Mouse (Mus musculus) heart, postnatal 10 days (tissue): ENCODE measurements around the gene P2ry2. TPM values are rescaled to one million over a fixed set of nuclear protein-coding genes. Genes with fewer than 3 reads are reported as not detected.
A peak's percentile ranks its signal among the peaks of the same experiment; 100 is the strongest.

Experiments
- DNase-seq, 2 experiments: peaks; one replicate each; pipeline ENCODE4 v3.0.0; 2021
- intact Hi-C: fragments of 180-260 bp; cut with DNase I; formaldehyde crosslinking; loops from one replicate; pipeline ENCODE4 v1.15.1; 2025
- total RNA-seq, 2 experiments: library from RNA; stranded (reverse); gene quantifications; 2 replicates each; pipeline ENCODE4 v1.2.3; 2021

The P2ry2 gene
- total RNA-seq, 2 experiments from 2014 or later, result 13.5 to 15.8 TPM

DNA sequence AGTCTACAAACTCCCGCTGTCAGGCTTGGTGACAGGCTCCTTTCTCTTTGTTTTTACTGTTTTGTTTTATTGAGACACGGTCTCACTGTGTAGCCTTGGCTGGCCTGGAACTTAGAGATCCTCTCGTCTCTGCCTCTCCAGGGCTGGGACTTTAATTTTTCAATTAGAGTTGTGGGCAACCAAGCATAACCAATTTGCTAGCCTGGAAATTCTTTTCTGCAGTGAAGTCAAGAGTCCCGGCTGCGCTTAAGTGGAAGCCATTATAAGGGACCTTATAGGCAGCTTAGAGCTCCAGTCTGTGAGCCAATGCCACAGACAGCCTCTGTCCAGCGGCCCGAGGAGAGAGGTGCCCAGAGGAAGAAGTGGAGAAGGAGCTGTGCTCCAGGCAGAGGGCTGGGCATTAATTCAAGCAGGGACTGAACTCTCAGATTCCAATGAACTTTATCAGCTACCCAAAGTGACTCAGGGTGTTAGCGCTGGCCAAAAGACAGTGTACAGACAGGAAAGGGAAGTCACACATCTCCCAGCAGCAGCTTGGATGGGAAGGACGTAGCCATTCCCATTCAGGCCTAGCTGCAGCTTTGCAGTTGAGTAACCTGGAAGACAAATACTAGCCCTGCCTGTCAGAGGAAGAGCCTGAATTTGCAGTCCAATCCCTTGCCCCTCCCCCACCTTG lies 21.9 kb downstream of the P2ry2 start:
- DNase-seq, result peak; percentile 73
- intact Hi-C loops, result no loop called here

DNA sequence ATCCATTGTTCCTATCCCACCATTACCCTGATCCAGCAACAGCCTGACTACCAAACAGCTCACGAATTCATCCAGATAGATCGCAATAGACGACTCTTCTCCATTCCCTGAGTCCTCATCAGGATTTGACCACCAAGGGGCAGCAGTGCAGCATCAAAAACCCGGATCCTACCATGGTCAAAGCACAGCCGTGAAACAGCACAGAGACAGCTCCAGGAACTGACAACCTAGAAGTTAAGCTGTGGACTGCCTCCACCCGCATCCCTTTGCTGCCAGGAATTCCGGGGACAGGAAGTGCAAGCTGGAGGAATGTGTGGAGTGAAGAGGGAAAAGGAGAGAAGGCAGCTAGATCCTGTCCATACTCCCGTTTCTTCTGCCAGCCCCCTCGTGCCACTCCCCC lies 24.6 kb downstream of the P2ry2 start:
- DNase-seq, result peak; percentile 91
- intact Hi-C loops, result loop anchor here (1.0 to 5.0 kb wide), 6 partner anchors 45 to 314 kb away; partner anchors contain the start of gene Atg16l2

DNA sequence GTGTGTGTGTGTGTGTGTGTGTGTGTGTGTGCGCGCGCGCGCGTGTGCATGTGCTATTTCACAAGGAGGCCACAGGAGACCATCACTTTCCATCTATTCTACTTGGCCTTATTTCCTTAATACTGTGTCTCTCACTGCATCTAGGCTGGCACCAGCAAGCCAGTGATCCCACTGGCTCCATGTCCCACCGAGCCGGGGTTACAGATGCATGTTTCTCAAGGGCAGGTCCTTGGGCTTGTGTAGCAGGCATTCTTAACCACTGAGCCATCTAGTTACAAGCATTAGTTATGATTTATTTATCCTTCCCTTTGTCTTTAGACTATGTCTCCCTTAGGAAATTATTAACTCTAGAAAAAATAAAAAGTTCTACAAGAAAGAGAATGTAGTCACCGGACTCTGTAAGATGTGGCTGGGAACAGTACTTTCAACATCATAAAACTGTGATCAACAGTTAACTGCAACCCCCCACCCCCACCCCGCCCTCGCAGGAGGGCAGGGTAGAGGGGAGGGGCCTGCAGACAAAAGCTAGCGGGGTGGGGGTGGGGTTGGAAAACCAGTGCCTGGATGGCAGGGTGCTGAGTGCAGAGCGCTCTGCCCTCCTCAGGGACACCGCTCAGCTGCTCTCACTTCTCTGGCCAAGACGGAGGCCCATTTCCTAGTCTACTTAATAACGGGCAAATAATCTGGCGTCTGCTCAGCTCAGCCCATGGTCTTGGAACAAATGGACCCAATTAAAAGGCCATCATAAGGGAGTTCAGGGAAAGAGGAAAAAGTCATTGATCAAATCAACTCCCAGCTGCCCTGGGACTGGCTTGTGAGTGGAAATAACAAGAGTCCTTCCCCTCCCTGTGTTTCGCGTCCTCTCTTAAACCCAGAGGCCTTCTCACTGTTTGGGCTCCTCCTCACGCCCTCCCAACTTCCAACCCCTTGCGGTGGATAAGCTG lies 27.9 kb downstream of the P2ry2 start:
- intact Hi-C loops, result loop anchor here (5.0 kb wide), 4 partner anchors 77 to 318 kb away; partner anchors contain the start of gene Atg16l2
- DNase-seq, result no peak

DNA sequence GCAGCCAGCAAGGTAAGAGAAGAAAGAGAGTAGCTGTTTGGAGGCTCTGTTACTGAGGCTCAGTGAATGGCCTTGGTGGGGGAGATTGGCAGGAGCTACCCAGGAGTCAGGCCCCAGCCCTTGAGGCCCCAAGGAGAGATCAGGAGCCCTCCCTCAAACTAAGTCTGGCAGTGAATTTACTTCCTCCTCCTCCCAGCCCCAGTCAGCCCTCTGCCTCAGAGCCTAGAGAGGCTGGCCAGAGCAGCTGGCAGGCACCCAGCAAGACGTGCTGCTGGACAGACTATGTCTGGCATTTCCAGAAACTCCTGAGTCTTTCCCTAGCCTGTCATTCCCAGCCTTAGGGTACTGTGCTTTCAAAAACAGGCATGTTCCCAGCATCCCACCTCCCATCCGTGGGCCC lies 33.5 kb downstream of the P2ry2 start:
- DNase-seq, result peak; percentile 76 to 79

DNA sequence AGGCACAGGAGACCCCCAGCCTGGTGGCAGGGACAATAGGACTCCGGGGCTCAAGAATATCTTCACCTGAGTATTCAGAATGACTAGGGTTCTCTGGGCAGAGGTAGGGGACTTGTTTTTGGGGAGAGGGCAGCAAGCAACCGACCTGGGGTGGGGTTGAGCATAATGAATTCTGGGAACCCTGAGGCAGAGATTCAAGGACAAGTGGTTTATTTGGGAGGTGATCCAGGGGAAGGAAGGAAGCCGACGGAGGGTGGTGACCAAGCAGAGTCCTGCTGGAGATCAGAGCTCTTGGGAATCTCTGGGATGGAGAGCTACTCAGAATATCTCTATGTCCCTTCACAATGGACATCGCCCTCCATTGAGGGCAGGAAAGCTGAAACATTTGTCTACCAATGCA lies 34.5 kb downstream of the P2ry2 start:
- intact Hi-C loops, result no loop called here
- no peak for DNase-seq

More for the DNA sequence above, 33.5 kb downstream of the P2ry2 start:
- intact Hi-C loops, result no loop called here

DNA sequence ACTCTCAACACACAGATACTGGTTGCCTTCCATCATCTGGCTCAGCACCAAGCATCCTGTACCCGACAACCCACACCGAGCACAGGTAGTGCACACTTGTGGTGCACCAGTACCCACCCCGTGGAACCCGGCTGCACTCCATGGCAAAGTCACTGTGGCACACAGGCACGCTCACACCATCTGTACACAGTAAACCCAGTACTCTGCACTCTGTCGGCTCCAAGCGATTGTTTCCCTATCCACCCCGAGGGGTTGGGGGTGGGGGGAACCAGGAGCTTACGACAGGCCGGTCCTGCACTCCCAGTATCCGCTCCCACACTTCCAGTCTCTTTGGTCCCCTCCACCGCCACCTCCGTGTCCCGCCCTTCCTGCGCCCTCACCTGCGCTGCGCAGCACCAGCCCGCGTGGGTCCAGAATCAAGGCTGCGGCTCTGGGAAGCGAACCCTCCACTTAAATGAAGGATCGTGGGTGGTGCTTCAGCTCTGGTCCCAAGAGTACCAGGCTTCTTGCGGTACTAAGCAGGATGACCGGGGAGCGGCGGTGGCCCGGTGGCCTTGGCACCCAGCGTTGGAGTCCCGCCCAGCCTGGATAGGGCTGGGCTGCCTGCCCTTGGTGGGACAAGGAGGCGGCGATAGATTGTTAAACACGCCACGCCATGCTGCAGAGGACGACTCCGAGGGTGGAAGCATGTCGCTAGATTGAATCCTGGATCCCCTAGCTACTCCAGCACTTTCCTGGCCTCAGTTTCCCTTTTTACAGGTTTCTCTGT lies 38.3 kb downstream of the P2ry2 start, which contains the start of gene P2ry6:
Gene P2ry6 (minus strand): TSS at position 515 of the 769 bp plus-strand sequence.
- intact Hi-C loops, result no loop called here

DNA sequence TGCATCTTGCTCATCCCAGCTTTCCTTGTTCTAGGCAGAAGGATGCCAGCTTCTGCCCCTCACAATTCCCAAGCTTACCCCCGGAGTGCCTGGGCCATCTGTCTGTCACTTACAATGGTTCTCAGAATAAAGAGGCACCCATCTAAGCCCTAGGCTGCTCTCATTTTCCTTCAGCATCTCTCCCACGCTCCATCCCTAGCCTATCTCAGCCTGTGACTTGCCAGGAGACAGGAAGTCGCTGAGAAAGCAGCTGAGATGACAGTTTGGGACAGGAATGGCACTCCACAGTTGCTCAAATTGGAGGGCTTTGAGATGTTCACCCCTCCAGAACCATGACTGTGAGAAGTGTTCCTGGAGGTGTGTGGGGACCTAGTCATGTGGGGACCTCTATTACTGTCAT lies 39.8 kb downstream of the P2ry2 start:
- no peak for DNase-seq
- intact Hi-C loops, result no loop called here

More for the DNA sequence above, 38.3 kb downstream of the P2ry2 start, which contains the start of gene P2ry6:
- DNase-seq, result peak; percentile 64 to 72

DNA sequence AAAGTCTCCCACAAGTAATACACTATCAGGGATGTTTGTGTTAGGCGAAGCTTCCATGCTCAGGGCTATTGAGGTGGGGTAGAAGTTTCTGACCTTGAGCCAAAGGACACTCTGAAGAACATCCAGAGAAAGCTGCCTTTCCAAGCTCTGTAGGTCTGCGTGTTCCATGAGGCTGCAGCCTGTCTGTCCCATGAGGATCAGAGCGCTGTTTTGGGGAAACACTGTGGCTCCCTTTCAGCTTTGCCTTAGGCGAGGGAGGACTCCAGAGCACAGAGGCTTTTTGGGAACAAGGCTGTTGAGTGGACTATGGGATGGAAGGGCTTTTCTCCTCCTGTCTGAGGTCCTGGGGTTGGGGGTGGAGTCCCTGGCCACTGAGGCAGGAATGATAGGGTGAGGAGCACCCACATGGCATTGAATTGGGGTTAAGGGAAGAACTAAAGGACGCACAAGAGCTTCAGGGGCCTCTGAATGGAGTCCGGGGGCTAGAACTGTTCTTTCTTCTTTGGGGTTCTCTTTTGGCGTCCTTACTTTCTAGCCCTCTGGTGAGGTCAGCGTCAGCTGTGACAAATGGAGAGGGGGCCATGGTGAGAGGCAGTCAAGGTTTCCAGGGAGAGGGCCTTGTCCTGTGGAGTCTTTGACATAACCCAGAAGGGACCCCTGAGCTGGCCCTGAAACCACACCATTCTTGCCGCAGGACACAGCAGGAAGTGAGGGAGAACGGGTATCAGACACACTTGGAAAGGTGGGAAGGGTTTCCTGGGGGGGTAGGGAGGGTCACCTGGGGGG lies 43.6 kb downstream of the P2ry2 start:
- intact Hi-C loops, result no loop called here
- DNase-seq, result no peak

DNA sequence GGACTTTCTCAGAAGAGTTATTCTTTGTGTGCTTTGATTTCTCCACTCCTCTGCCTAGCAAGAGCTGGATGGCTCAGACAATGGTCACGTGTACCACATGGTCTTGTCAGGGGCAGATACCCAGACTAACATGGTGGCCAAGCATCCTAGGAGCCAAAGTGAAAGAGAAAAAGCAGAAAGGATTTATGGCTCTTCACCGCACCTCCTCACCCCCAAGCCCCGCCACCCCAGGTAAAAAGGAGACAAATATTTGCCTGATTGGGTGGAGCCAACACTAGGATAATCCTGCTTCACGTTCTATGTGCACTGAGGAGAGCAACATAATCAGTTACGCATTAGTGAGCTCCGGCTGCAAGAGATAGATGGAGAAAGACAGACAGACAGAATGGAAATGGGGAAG lies 44.3 kb downstream of the P2ry2 start:
- intact Hi-C loops, result no loop called here
- no peak for DNase-seq

DNA sequence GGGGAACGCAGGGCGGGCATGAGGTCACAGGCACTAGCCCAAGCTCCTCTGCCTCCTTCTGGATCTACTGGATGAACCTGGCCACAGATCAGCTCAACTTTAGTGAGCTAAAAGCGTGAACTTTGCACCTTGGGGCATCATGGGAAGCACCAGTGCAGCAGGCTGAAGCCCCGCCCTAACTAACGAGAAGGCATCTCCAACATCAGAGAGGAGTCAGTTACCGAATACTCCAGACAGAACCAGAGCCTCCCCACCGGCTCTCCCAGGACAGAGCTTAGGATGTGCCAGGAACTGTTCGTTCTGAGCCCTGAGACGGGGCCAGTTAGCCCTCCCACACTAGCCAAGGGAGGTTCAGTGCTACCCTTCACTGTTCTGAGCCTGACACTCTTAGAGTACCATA lies 44.8 kb downstream of the P2ry2 start:
- intact Hi-C loops, result no loop called here
- DNase-seq, result no peak

DNA sequence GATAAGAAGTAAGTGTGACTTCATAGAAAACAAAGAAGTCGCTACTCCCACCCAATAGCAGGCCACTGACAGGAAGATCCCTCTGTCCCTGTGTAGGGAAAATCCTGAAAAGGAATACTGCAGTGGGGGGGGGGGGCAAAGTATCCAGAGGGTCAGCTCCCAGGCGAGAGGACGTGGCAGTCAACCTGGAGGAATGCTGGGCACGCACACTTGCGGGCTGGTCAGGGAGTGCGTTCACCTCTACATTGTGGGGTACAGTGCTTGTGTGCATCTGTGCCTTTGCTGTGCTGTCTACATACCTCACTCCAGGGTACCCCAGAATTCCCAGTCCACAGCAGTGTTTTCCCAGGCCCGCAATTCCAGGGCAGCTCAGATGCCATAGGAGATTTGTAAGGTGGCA lies 46.7 kb downstream of the P2ry2 start:
- intact Hi-C loops, result no loop called here
- DNase-seq, result no peak

DNA sequence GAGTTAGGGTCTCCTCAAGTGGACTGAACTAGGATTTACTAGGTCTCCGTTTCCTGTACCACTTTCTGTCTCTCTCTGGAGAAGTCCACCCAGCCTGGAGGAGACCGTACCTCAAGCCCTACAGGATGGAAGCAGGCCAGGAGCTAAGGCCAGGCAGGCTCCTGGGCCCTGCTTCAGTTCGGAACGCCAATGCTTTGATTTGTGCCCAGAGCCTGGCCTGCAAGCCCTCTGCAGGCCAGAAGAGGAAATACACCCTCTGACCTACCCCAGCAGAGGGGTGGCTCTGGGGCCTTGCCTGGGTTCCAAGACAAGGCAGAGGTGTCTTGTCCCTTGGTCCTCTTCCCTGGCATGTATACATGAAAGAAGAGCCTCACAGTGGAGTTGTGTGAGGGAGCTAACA lies 47.6 kb downstream of the P2ry2 start:
- DNase-seq, result peak in 1 of 2 experiments; percentile 48
- intact Hi-C loops, result loop anchor here (2.0 kb wide), 2 partner anchors 22 to 58 kb away; no protein-coding TSS in a partner anchor

DNA sequence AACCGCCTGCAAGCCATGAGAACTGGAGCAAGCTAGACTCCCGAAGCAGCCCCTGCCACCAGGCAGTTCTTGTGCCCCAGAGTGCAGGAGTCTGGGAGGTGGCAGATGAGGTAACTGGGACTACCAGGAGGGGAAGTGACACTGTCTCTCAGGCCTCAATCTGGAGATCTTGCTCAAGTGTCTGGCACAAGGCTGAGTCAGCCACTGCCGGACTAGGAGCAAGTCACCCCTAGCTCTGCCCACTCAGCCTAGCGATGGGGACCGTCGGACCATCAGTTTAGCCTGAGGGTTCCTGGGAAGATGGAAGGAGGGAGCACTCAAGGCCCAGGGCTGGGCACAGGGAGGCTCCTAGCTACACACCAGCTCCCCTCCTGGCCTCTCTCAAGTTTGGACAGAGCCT lies 48.4 kb downstream of the P2ry2 start:
- DNase-seq, result no peak
- intact Hi-C loops, result loop anchor here (2.0 kb wide), 2 partner anchors 21 to 57 kb away; no protein-coding TSS in a partner anchor

DNA sequence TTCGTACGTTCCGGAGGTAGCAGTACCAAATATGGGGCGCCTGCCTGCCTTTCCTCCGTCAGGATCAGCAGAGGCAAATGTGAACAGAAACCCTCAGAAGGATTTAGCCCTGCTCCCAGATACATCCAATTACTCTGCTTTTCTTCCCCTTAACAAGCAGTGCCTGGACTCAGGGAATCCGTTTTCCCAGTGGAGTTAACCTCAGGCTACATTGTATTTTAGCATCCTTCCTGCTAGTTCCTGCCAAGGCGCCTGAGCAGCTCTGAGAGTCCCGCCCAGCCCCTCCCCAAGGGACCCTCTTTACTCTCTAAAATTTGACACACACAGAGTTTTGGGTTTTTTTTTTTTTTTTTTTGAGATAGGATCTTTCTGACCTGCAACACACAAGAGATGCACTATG lies 49.3 kb downstream of the P2ry2 start:
- DNase-seq, result no peak
- intact Hi-C loops, result no loop called here

DNA sequence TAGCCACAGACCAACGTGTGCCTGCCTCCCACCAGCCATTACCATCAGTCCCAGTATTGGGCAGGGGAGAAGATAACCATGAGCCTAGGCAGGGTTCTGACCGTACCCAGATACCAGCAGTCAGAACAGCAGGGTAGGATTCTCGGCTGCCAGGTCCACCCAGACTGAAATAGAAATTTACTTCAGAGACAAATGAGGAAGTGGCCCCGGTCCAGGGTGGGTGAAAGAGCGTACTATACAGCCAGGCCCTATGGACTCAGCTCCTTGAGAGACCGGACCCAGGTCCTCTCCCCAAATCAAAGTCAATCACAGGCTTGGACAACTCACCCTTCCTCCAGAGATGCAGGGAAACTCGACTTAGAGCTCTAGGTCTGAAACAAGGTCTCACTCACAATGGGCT lies 51.5 kb downstream of the P2ry2 start:
- intact Hi-C loops, result no loop called here
- peak in 1 of 2 experiments; percentile 44 for DNase-seq

DNA sequence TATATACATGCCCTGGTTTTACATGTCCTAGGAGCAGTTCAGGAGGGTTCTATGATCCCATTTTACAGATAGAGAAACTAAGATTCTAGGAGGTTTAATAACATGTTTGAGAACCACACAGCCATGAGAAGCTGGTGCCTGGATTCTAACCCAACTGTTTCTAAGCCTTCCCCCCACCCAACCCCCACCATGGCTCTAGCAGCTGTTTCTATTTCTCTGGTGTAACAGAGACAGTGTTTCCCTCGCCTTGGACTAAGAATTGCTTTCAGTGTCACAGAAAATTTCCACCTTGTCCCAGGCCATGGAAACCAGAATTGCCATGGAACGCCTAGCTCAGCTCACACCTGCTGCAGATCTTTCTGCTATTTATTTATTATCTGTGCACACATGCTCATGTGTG lies 52.2 kb downstream of the P2ry2 start:
- intact Hi-C loops, result no loop called here
- DNase-seq, result no peak

DNA sequence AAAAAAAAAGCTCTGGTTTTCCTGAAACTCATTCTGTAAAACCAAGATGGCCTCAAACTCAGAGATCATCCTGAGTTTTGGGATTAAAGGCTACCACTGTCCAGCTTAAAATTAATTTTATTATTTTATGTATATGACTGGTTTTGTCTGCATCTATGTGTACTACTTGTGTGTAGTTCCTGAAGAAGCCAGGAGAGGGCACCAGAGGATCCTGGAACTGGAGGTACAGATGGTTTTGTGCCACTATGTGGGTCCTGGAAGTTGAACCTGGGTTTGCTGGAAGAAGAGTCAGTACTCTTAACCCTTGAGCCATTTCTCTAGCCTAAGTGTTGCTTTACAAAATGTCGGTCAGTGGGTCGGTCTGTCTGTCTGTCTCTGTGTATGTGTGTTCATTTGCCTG lies 54.2 kb downstream of the P2ry2 start:
- no peak for DNase-seq
- intact Hi-C loops, result no loop called here

DNA sequence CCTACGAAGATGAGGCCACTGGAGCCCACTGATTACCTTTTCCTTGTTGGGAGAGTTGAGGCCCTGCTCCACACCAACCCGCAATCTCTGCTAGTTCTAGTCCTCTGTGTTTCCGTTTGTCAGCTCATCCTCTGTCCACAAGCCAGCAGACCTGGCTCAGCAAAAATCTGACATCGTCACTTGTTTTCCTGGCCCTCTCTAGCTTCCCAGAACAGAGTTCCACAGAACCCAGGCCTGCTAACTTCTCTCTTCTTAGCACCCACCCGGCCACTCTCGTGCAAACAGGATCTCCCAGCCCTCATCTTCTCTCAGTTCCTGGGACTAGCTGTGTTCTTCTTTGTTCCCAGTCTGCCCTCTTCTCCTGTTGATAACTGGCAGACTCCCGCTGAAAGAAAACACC lies 60.0 kb downstream of the P2ry2 start:
- intact Hi-C loops, result no loop called here
- DNase-seq, result no peak

DNA sequence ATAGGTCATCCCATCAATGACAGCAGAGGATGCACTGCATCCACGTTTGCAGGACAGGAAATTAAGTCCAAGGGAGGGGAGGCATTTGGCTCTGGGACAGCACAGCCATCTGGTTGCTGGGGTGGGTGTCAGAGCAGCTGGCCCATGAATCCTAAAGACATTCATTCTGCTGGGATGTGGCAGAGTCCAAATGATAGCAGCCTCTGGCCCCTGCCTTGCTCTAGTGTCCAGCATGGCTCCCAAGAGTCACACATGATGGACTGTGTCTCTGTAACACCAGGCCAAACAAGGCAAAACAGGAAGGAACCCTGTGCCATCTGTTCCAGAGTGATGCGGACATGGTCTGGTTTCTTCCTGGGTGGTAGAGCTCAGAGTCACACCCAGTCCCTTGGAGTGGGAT lies 60.8 kb downstream of the P2ry2 start:
- intact Hi-C loops, result no loop called here

DNA sequence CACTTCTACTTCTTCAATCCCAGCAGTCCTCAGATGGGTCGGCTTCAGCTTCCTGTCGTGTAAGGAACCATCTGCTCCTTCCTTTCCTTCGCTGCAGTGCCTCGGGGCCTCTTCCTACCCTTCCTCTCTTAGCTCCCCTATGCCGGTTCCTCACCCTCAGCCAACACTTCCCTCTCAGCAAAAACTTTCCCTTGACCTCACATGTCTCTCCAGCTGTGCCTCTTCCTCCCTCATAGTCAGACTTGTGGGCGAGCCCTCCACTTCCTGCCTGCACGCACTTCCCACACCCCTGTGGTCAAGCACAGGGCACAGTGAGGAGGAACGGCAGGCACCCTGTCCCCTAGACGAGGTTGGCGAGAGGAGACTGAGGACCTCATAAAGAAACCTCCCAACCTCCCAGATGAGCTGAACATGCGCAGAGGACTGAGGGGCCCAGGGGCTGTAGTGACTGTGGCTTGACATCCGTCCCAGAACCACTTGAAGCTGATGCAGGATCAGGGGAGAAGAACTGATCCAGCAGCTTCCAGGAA lies 62.1 kb downstream of the P2ry2 start:
- DNase-seq, result peak in 1 of 2 experiments; percentile 64
- intact Hi-C loops, result no loop called here

More for the DNA sequence above, 60.8 kb downstream of the P2ry2 start:
- DNase-seq, result peak; percentile 38 to 51
